Mouse (Mus musculus): Measurements from ENCODE around the gene Bckdhb.

- TF ChIP-seq CTCF (IDR thresholded peaks at IDR 0.05; ENCODE audit: borderline replicate concordance, extremely low read depth, insufficient read depth, insufficient read length) (no peak), POLR2A (IDR thresholded peaks at IDR 0.05; ENCODE audit: borderline replicate concordance, extremely low read depth, insufficient read depth, insufficient read length, poor library complexity, severe bottlenecking) (no peak)
These were observed 210.1 kb downstream of the Bckdhb start for GRCm38 (mm10) chr9:84135062-84135461.
